Mouse (Mus musculus): ENCODE data around the gene Gm21394.
"Not testable (repeated sequence)": the region's sequence is repeated elsewhere in the genome, so short reads cannot be mapped to it uniquely, and the experiment has no call there.

The Gm21394 gene

GRCm38 (mm10) chrY:84564807-84565206 is at the start of gene Gm21394:
TSS of gene Gm21394 (minus strand) at chrY:84564907.
- DNase-seq = not testable (repeated sequence)
